Mouse (Mus musculus): Measurements from ENCODE around the gene Rab39. TPM values are rescaled to one million over a fixed set of nuclear protein-coding genes. Genes with fewer than 3 reads are reported as not detected.

Rab39 gene
- 1 to 10 TPM; 1.2 to 1.7 TPM for total RNA-seq (2021)

- intact Hi-C loops (cut with DNase I) = no loop called here
Observed at GRCm38 (mm10) chr9:53705992-53706696, at the start of gene Rab39. Rab39 (minus strand) TSS chr9:53706232.

GRCm38 (mm10) chr9:53754801-53755200 lies 48.8 kb upstream of the Rab39 start:
- intact Hi-C loops (cut with DNase I) = loop anchor here (10.0 kb wide), 1 partner anchor 60 kb away; no protein-coding TSS in a partner anchor
- DNase-seq (ENCODE audit: low spot score in 2 of 2) = no peak

More at GRCm38 (mm10) chr9:53705992-53706696, at the start of gene Rab39:
- peak; percentile 66 to 74 for DNase-seq (ENCODE audit: low spot score in 2 of 2)

GRCm38 (mm10) chr9:53750899-53751298 lies 44.9 kb upstream of the Rab39 start:
- intact Hi-C loops (cut with DNase I) = loop anchor here (10.0 kb wide), 1 partner anchor 64 kb away; no protein-coding TSS in a partner anchor
- no peak for DNase-seq (ENCODE audit: low spot score in 2 of 2)

- DNase-seq (ENCODE audit: low spot score in 2 of 2) = no peak
- intact Hi-C loops (cut with DNase I) = loop anchor here (10.0 kb wide), 1 partner anchor 64 kb away; no protein-coding TSS in a partner anchor
Observed at GRCm38 (mm10) chr9:53750411-53750810, 44.4 kb upstream of the Rab39 start.

- intact Hi-C loops (cut with DNase I) = no loop called here
- no peak for DNase-seq (ENCODE audit: low spot score in 2 of 2)
Observed at GRCm38 (mm10) chr9:53740829-53741404, 34.9 kb upstream of the Rab39 start.

- intact Hi-C loops (cut with DNase I) = no loop called here
- peak; percentile 15 to 26 for DNase-seq (ENCODE audit: low spot score in 2 of 2)
Observed at GRCm38 (mm10) chr9:53705491-53705991, 491 bp downstream of the Rab39 start.

GRCm38 (mm10) chr9:53702991-53703390 lies 3.0 kb downstream of the Rab39 start:
- intact Hi-C loops (cut with DNase I) = no loop called here
- no peak for DNase-seq (ENCODE audit: low spot score in 2 of 2)

GRCm38 (mm10) chr9:53700496-53700895 lies 5.5 kb downstream of the Rab39 start:
- DNase-seq (ENCODE audit: low spot score in 2 of 2) = no peak
- intact Hi-C loops (cut with DNase I) = no loop called here

GRCm38 (mm10) chr9:53695846-53696245 lies 10.2 kb downstream of the Rab39 start:
- no peak for DNase-seq (ENCODE audit: low spot score in 2 of 2)
- intact Hi-C loops (cut with DNase I) = no loop called here

- intact Hi-C loops (cut with DNase I) = no loop called here
- no peak for DNase-seq (ENCODE audit: low spot score in 2 of 2)
Observed at GRCm38 (mm10) chr9:53693718-53694117, 12.3 kb downstream of the Rab39 start.

- intact Hi-C loops (cut with DNase I) = no loop called here
- DNase-seq (ENCODE audit: low spot score in 2 of 2) = no peak
Observed at GRCm38 (mm10) chr9:53691745-53692670, 14.0 kb downstream of the Rab39 start.

GRCm38 (mm10) chr9:53680851-53681250 lies 25.2 kb downstream of the Rab39 start:
- intact Hi-C loops (cut with DNase I) = no loop called here

GRCm38 (mm10) chr9:53676921-53677320 lies 29.1 kb downstream of the Rab39 start:
- intact Hi-C loops (cut with DNase I) = no loop called here
- no peak for DNase-seq (ENCODE audit: low spot score in 2 of 2)

More at GRCm38 (mm10) chr9:53680851-53681250, 25.2 kb downstream of the Rab39 start:
- DNase-seq (ENCODE audit: low spot score in 2 of 2) = no peak

- intact Hi-C loops (cut with DNase I) = no loop called here
- DNase-seq (ENCODE audit: low spot score in 2 of 2) = peak; percentile 56 to 59
Observed at GRCm38 (mm10) chr9:53673571-53673970, 32.5 kb downstream of the Rab39 start.

GRCm38 (mm10) chr9:53669680-53670219 lies 36.3 kb downstream of the Rab39 start, which contains the start of gene Cul5:
Cul5 (minus strand) TSS chr9:53670014.
- peak in 1 of 2 experiments; percentile 9 for DNase-seq (ENCODE audit: low spot score in 2 of 2)
- intact Hi-C loops (cut with DNase I) = loop anchor here (5.0 kb wide), 2 partner anchors 158 to 422 kb away; partner anchors contain the start of gene Ddx10

- intact Hi-C loops (cut with DNase I) = loop anchor here (5.0 kb wide), 2 partner anchors 160 to 420 kb away; partner anchors contain the start of gene Ddx10
Observed at GRCm38 (mm10) chr9:53667020-53667669, 38.9 kb downstream of the Rab39 start.

GRCm38 (mm10) chr9:53666665-53667019 lies 39.4 kb downstream of the Rab39 start:
- no peak for DNase-seq (ENCODE audit: low spot score in 2 of 2)
- intact Hi-C loops (cut with DNase I) = loop anchor here (5.0 kb wide), 2 partner anchors 161 to 419 kb away; partner anchors contain the start of gene Ddx10

More at GRCm38 (mm10) chr9:53667020-53667669, 38.9 kb downstream of the Rab39 start:
- DNase-seq (ENCODE audit: low spot score in 2 of 2) = peak; percentile 90 to 94

GRCm38 (mm10) chr9:53665428-53665827 lies 40.6 kb downstream of the Rab39 start:
- intact Hi-C loops (cut with DNase I) = loop anchor here (5.0 kb wide), 2 partner anchors 162 to 418 kb away; partner anchors contain the start of gene Ddx10
- DNase-seq (ENCODE audit: low spot score in 2 of 2) = no peak

Data from left cerebral cortex, postnatal 36 days (tissue).